Mouse (Mus musculus): ENCODE results near the gene Mark4.

The Mark4 gene

GRCm38 (mm10) chr7:19430402-19430801, 28.2 kb downstream of the Mark4 start:
- DNase-seq = peak; percentile 38

- DNase-seq = peak; percentile 28
Observed at GRCm38 (mm10) chr7:19429726-19430125, 28.9 kb downstream of the Mark4 start.

- no peak for DNase-seq
Observed at GRCm38 (mm10) chr7:19427999-19428650, 30.5 kb downstream of the Mark4 start.

- DNase-seq = no peak
Observed at GRCm38 (mm10) chr7:19426888-19427287, 31.7 kb downstream of the Mark4 start.

GRCm38 (mm10) chr7:19426349-19426748, 32.3 kb downstream of the Mark4 start:
- DNase-seq = no peak

- DNase-seq = no peak
Observed at GRCm38 (mm10) chr7:19424051-19424450, 34.6 kb downstream of the Mark4 start.

- DNase-seq = no peak
Observed at GRCm38 (mm10) chr7:19423083-19423482, 35.5 kb downstream of the Mark4 start.

GRCm38 (mm10) chr7:19420821-19421636, 37.6 kb downstream of the Mark4 start:
- DNase-seq = peak; percentile 97

- DNase-seq = no peak
Observed at GRCm38 (mm10) chr7:19420121-19420520, 38.5 kb downstream of the Mark4 start.

- DNase-seq = no peak
Observed at GRCm38 (mm10) chr7:19416590-19416989, 42.0 kb downstream of the Mark4 start.

- no peak for DNase-seq
Observed at GRCm38 (mm10) chr7:19413525-19413924, 45.1 kb downstream of the Mark4 start.

- no peak for DNase-seq
Observed at GRCm38 (mm10) chr7:19411783-19412182, 46.8 kb downstream of the Mark4 start.

GRCm38 (mm10) chr7:19410766-19411344, 47.8 kb downstream of the Mark4 start:
- no peak for DNase-seq

GRCm38 (mm10) chr7:19409753-19410152, 48.9 kb downstream of the Mark4 start:
- no peak for DNase-seq

GRCm38 (mm10) chr7:19405417-19405816, 53.2 kb downstream of the Mark4 start:
- peak; percentile 92 for DNase-seq

- DNase-seq = no peak
Observed at GRCm38 (mm10) chr7:19404476-19404875, 54.1 kb downstream of the Mark4 start, which contains the start of gene Ckm. Ckm (plus strand) TSS chr7:19404776.

- DNase-seq = peak; percentile 90
Observed at GRCm38 (mm10) chr7:19403731-19404296, 54.8 kb downstream of the Mark4 start, which contains the start of gene Klc3. Klc3 (minus strand) TSS chr7:19404104.

GRCm38 (mm10) chr7:19402535-19403112, 56.0 kb downstream of the Mark4 start:
- no peak for DNase-seq

- DNase-seq = no peak
Observed at GRCm38 (mm10) chr7:19400946-19401345, 57.7 kb downstream of the Mark4 start.

- DNase-seq = peak; percentile 73
Observed at GRCm38 (mm10) chr7:19399496-19400280, 58.9 kb downstream of the Mark4 start.

- DNase-seq = no peak
Observed at GRCm38 (mm10) chr7:19394484-19394883, 64.1 kb downstream of the Mark4 start.

Measured in lung, postnatal 36 days (tissue).